Mouse (Mus musculus) limb, embryonic 15.5 days (tissue): ENCODE results near the gene Olfr615. TPM values are rescaled to one million over a fixed set of nuclear protein-coding genes. Genes with fewer than 3 reads are reported as not detected.

Experiments
- microRNA-seq: library from miRNA; unstranded; fragments of <30 nt; microRNA quantifications from one replicate; pipeline ENCODE4, GENCODE M21; 2016
- polyA plus RNA-seq: library from polyadenylated mRNA; unstranded; fragments of >200 nt; fragmentation: Nextera tagmentation; extraction: Ambion mirVana; gene quantifications from 2 replicates; pipeline ENCODE4 v1.2.1, GENCODE M21; 2015

The Olfr615 gene
- polyA plus RNA-seq, 1 experiment from 2014 or later = not detected

Small RNA genes within 50 kb of the gene (microRNA-seq; reads per million reads assigned to microRNA genes)
- gene Gm26506 = not detected

Other genes with a start within 250 kb of the Olfr615 start
- not detected in 2 replicates for gene Olfr597, start 239.8 kb upstream of the Olfr615 start, polyA plus RNA-seq
- not detected in 2 replicates for gene Olfr598, start 232.5 kb upstream of the Olfr615 start, polyA plus RNA-seq
- not detected in 2 replicates for gene Olfr599, start 220.2 kb upstream of the Olfr615 start, polyA plus RNA-seq
- gene Olfr600, start 206.4 kb upstream of the Olfr615 start, polyA plus RNA-seq = not detected in 2 replicates
- not detected in 2 replicates for gene Olfr601, start 193.4 kb upstream of the Olfr615 start, polyA plus RNA-seq
- not detected in 2 replicates for gene Olfr603, start 169.9 kb upstream of the Olfr615 start, polyA plus RNA-seq
- gene Usp17lc, start 141.0 kb upstream of the Olfr615 start, polyA plus RNA-seq = not detected in 2 replicates
- gene Olfr605, start 110.6 kb upstream of the Olfr615 start, polyA plus RNA-seq = not detected in 2 replicates
- gene Olfr606, start 107.0 kb upstream of the Olfr615 start, polyA plus RNA-seq = not detected in 2 replicates
- not detected in 2 replicates for gene Olfr607, start 91.9 kb upstream of the Olfr615 start, polyA plus RNA-seq
- gene Olfr608, start 86.2 kb upstream of the Olfr615 start, polyA plus RNA-seq = not detected in 2 replicates
- not detected in 2 replicates for gene Olfr609, start 58.0 kb upstream of the Olfr615 start, polyA plus RNA-seq
- not detected in 2 replicates for gene Olfr610, start 44.0 kb upstream of the Olfr615 start, polyA plus RNA-seq
- gene Olfr611, start 35.2 kb upstream of the Olfr615 start, polyA plus RNA-seq = not detected in 2 replicates
- gene Olfr612, start 13.4 kb upstream of the Olfr615 start, polyA plus RNA-seq = not detected in 2 replicates
- gene Olfr613, start 8.0 kb upstream of the Olfr615 start, polyA plus RNA-seq = not detected in 2 replicates
- not detected in 2 replicates for gene Olfr616, start 13.1 kb downstream of the Olfr615 start, polyA plus RNA-seq
- gene Olfr617, start 17.0 kb downstream of the Olfr615 start, polyA plus RNA-seq = not detected in 2 replicates
- 0.04 TPM in 1 of 2 replicates, not detected in the other for gene Olfr618, start 34.0 kb downstream of the Olfr615 start, polyA plus RNA-seq
- not detected in 2 replicates for gene Olfr619, start 44.5 kb downstream of the Olfr615 start, polyA plus RNA-seq
- gene Olfr620, start 56.5 kb downstream of the Olfr615 start, polyA plus RNA-seq = not detected in 2 replicates
- gene Olfr622, start 86.6 kb downstream of the Olfr615 start, polyA plus RNA-seq = not detected in 2 replicates
- gene Olfr623, start 107.6 kb downstream of the Olfr615 start, polyA plus RNA-seq = not detected in 2 replicates
- 0.02 and 0.03 TPM in 2 replicates for gene Olfr624, start 115.1 kb downstream of the Olfr615 start, polyA plus RNA-seq
- not detected in 2 replicates for gene Olfr625-ps1, start 126.6 kb downstream of the Olfr615 start, polyA plus RNA-seq
- gene Olfr243, start 158.6 kb downstream of the Olfr615 start, polyA plus RNA-seq = not detected in 2 replicates
- not detected in 2 replicates for gene Olfr628, start 174.3 kb downstream of the Olfr615 start, polyA plus RNA-seq
- gene Olfr629, start 188.9 kb downstream of the Olfr615 start, polyA plus RNA-seq = not detected in 2 replicates
- not detected in 2 replicates for gene Olfr630, start 201.3 kb downstream of the Olfr615 start, polyA plus RNA-seq
- not detected in 2 replicates for gene Olfr69, start 215.5 kb downstream of the Olfr615 start, polyA plus RNA-seq
- not detected in 2 replicates for gene Olfr68, start 223.6 kb downstream of the Olfr615 start, polyA plus RNA-seq
- not detected in 2 replicates for gene Olfr67, start 235.7 kb downstream of the Olfr615 start, polyA plus RNA-seq